Mouse (Mus musculus) liver, postnatal 0 days (tissue): ENCODE data around the gene Slc25a43.

Experiments
- CTCF ChIP-seq: sonication (generic); IDR thresholded peaks from 2 replicates; pipeline ENCODE4 v1.5.1; 2016; ENCODE audit warnings: antibody characterized with exemption, low read depth
- EP300 ChIP-seq: IDR thresholded peaks from 2 replicates; pipeline ENCODE4 v1.6.1; 2016; ENCODE audit warnings: antibody characterized with exemption, low read depth, mild to moderate bottlenecking

DNA sequence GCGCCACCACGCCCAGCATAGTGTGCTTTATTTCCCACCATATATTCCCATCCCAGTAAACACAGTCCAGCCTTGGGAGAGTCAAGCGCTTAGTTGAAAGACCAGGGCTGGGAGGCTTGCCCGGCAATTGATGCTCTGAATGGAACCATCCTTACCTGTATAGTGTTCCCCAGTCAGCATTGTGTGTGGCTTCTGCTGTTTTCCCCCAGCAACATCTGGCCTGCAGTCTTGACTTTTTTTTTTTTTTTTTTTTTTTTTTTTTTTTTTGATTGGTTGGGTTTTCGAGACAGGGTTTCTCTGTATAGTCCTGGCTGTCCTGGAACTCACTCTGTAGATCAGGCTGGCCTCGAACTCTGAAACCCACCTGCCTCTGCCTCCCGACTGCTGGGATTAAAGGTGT is 1.9 kb downstream of the Slc25a43 start:
- no peak for TF ChIP-seq CTCF
- TF ChIP-seq EP300, result no peak
